Mouse (Mus musculus) megakaryocyte, embryonic 14.5 days (primary cell): ENCODE measurements around the gene Sf3a1.

Source experiments
- FLI1 ChIP-seq: IDR thresholded peaks from 2 replicates; pipeline ENCODE4 v1.6.1; 2012; ENCODE audit warnings: low read length, inconsistent platforms, mixed read lengths
- GATA1 ChIP-seq: IDR thresholded peaks from 3 replicates; pipeline ENCODE4 v1.6.1; 2012; ENCODE audit warnings: mixed read lengths, low read length, inconsistent platforms, borderline replicate concordance

- no peak for TF ChIP-seq GATA1
- no peak for TF ChIP-seq FLI1
Measured at GRCm38 (mm10) chr11:4149886-4150285, 10.3 kb upstream of the Sf3a1 start.
